Mouse (Mus musculus): Measurements from ENCODE around the gene Morc2a. TPM values are rescaled to one million over a fixed set of nuclear protein-coding genes. Genes with fewer than 3 reads are reported as not detected.
"Not testable (repeated sequence)": the region's sequence is repeated elsewhere in the genome, so short reads cannot be mapped to it uniquely, and the experiment has no call there.

Gene Morc2a
- 22.9 and 26.0 TPM in 2 replicates for polyA plus RNA-seq (2012; rRNA removed)

- peak within 1 kb of the TSS; percentile 70 for H3K4me3 ChIP-seq (replicated peaks; ENCODE audit: insufficient read depth, low read depth, low read length)
- WGBS: 2% methylated on average over 80 of the region's 81 CpGs
- H3K27ac ChIP-seq (ENCODE audit: insufficient read depth, low read length): peak within 1 kb of the TSS; percentile 64
- no peaks in the 10 kb centered on the region for H3K4me1 ChIP-seq (ENCODE audit: control insufficient read depth, insufficient read depth, low read length)
- TF ChIP-seq CTCF (IDR thresholded peaks at IDR 0.05; ENCODE audit: borderline replicate concordance, insufficient read depth, low read depth, low read length): no peak
- peak; percentile 87 for TF ChIP-seq POLR2A (IDR thresholded peaks at IDR 0.05; ENCODE audit: borderline replicate concordance, insufficient read depth, low read length)
- peak; percentile 95 to 97 for DNase-seq
- H3K27me3 ChIP-seq (ENCODE audit: control insufficient read depth, insufficient read depth, low read length): no peaks in the 10 kb centered on the region
Measured at GRCm38 (mm10) chr11:3648964-3649841, at the start of gene Morc2a. Gene Morc2a, plus strand, starts transcription at chr11:3649191.

GRCm38 (mm10) chr11:3601966-3602365 is 47.0 kb upstream of the Morc2a start:
- not testable (repeated sequence) for H3K27ac ChIP-seq (ENCODE audit: insufficient read depth, low read length); H3K4me1 ChIP-seq (ENCODE audit: control insufficient read depth, insufficient read depth, low read length); H3K4me3 ChIP-seq (replicated peaks; ENCODE audit: insufficient read depth, low read depth, low read length); DNase-seq; H3K27me3 ChIP-seq (ENCODE audit: control insufficient read depth, insufficient read depth, low read length)
- WGBS: 35% methylated on average over 1 of the region's 1 CpGs

GRCm38 (mm10) chr11:3602687-3603086 is 46.3 kb upstream of the Morc2a start:
- 13% methylated on average over 2 of the region's 2 CpGs for WGBS
- not testable (repeated sequence) for H3K27me3 ChIP-seq (ENCODE audit: control insufficient read depth, insufficient read depth, low read length); H3K4me1 ChIP-seq (ENCODE audit: control insufficient read depth, insufficient read depth, low read length); H3K27ac ChIP-seq (ENCODE audit: insufficient read depth, low read length); DNase-seq; H3K4me3 ChIP-seq (replicated peaks; ENCODE audit: insufficient read depth, low read depth, low read length)

GRCm38 (mm10) chr11:3606456-3606855 is 42.5 kb upstream of the Morc2a start:
- 87% methylated on average over 5 of the region's 5 CpGs for WGBS
- Histone ChIP-seq H3K27me3 (ENCODE audit: control insufficient read depth, insufficient read depth, low read length) (no peaks in the 10 kb centered on the region), H3K4me1 (ENCODE audit: control insufficient read depth, insufficient read depth, low read length) (no peaks in the 10 kb centered on the region), H3K27ac (ENCODE audit: insufficient read depth, low read length) (no peak overlapping the region), H3K4me3 (replicated peaks; ENCODE audit: insufficient read depth, low read depth, low read length) (no peak overlapping the region)
- TF ChIP-seq CTCF (IDR thresholded peaks at IDR 0.05; ENCODE audit: borderline replicate concordance, insufficient read depth, low read depth, low read length) (no peak), POLR2A (IDR thresholded peaks at IDR 0.05; ENCODE audit: borderline replicate concordance, insufficient read depth, low read length) (no peak)
- no peak for DNase-seq

GRCm38 (mm10) chr11:3615576-3615975 is 33.4 kb upstream of the Morc2a start:
- TF ChIP-seq CTCF (IDR thresholded peaks at IDR 0.05; ENCODE audit: borderline replicate concordance, insufficient read depth, low read depth, low read length): no peak
- Histone ChIP-seq H3K4me3 (replicated peaks; ENCODE audit: insufficient read depth, low read depth, low read length) (no peak overlapping the region), H3K27ac (ENCODE audit: insufficient read depth, low read length) (no peak overlapping the region), H3K27me3 (ENCODE audit: control insufficient read depth, insufficient read depth, low read length) (no peaks in the 10 kb centered on the region), H3K4me1 (ENCODE audit: control insufficient read depth, insufficient read depth, low read length) (no peaks in the 10 kb centered on the region)
- no peak for DNase-seq
- 92% methylated on average over 4 of the region's 4 CpGs for WGBS

GRCm38 (mm10) chr11:3622826-3623225 is 26.2 kb upstream of the Morc2a start:
- H3K4me3 ChIP-seq (replicated peaks; ENCODE audit: insufficient read depth, low read depth, low read length): no peak overlapping the region
- no peaks in the 10 kb centered on the region for H3K4me1 ChIP-seq (ENCODE audit: control insufficient read depth, insufficient read depth, low read length)
- H3K27me3 ChIP-seq (ENCODE audit: control insufficient read depth, insufficient read depth, low read length): no peaks in the 10 kb centered on the region
- no peak overlapping the region for H3K27ac ChIP-seq (ENCODE audit: insufficient read depth, low read length)
- 46% methylated on average over 5 of the region's 5 CpGs for WGBS
- no peak for DNase-seq
- TF ChIP-seq CTCF (IDR thresholded peaks at IDR 0.05; ENCODE audit: borderline replicate concordance, insufficient read depth, low read depth, low read length) (no peak), POLR2A (IDR thresholded peaks at IDR 0.05; ENCODE audit: borderline replicate concordance, insufficient read depth, low read length) (no peak)

GRCm38 (mm10) chr11:3624391-3625027 is 24.5 kb upstream of the Morc2a start:
- Histone ChIP-seq H3K4me1 (ENCODE audit: control insufficient read depth, insufficient read depth, low read length) (no peaks in the 10 kb centered on the region), H3K27me3 (ENCODE audit: control insufficient read depth, insufficient read depth, low read length) (no peaks in the 10 kb centered on the region), H3K4me3 (replicated peaks; ENCODE audit: insufficient read depth, low read depth, low read length) (no peak overlapping the region), H3K27ac (ENCODE audit: insufficient read depth, low read length) (no peak overlapping the region)
- WGBS: 83% methylated on average over 4 of the region's 4 CpGs
- DNase-seq: no peak
- no peak for TF ChIP-seq CTCF (IDR thresholded peaks at IDR 0.05; ENCODE audit: borderline replicate concordance, insufficient read depth, low read depth, low read length)
- no peak for TF ChIP-seq POLR2A (IDR thresholded peaks at IDR 0.05; ENCODE audit: borderline replicate concordance, insufficient read depth, low read length)

- H3K4me1 ChIP-seq (ENCODE audit: control insufficient read depth, insufficient read depth, low read length): no peaks in the 10 kb centered on the region
- no peak overlapping the region for H3K4me3 ChIP-seq (replicated peaks; ENCODE audit: insufficient read depth, low read depth, low read length)
- no peaks in the 10 kb centered on the region for H3K27me3 ChIP-seq (ENCODE audit: control insufficient read depth, insufficient read depth, low read length)
- 1% methylated on average over 32 of the region's 32 CpGs for WGBS
- TF ChIP-seq CTCF (IDR thresholded peaks at IDR 0.05; ENCODE audit: borderline replicate concordance, insufficient read depth, low read depth, low read length) (no peak), POLR2A (IDR thresholded peaks at IDR 0.05; ENCODE audit: borderline replicate concordance, insufficient read depth, low read length) (no peak)
- peak in 1 of 2 experiments; percentile 17 for DNase-seq
- no peak overlapping the region for H3K27ac ChIP-seq (ENCODE audit: insufficient read depth, low read length)
Measured at GRCm38 (mm10) chr11:3628999-3629491, 19.9 kb upstream of the Morc2a start.

- H3K4me1 ChIP-seq (ENCODE audit: control insufficient read depth, insufficient read depth, low read length); H3K4me3 ChIP-seq (replicated peaks; ENCODE audit: insufficient read depth, low read depth, low read length): not testable (repeated sequence)
- 77% methylated on average over 8 of the region's 8 CpGs for WGBS
Measured at GRCm38 (mm10) chr11:3633269-3633668, 15.7 kb upstream of the Morc2a start.

More at GRCm38 (mm10) chr11:3633269-3633668, 15.7 kb upstream of the Morc2a start:
- not testable (repeated sequence) for H3K27ac ChIP-seq (ENCODE audit: insufficient read depth, low read length); H3K27me3 ChIP-seq (ENCODE audit: control insufficient read depth, insufficient read depth, low read length)
- DNase-seq: peak in 1 of 2 experiments; percentile 13

All from cerebellum, adult 2 months (tissue).